Mouse (Mus musculus) stomach, postnatal 0 days (tissue): ENCODE data around the gene Nfib. TPM values are rescaled to one million over a fixed set of nuclear protein-coding genes. Genes with fewer than 3 reads are reported as not detected.

Source experiments
- ATAC-seq: fragments of 200-750 bp; cut with Nextera tagmentation; 2 replicates; pipeline ENCODE4 v1.8.0; 2017; ENCODE audit not compliant: low FRiP score, low TSS enrichment
- DNase-seq: peaks from one replicate; pipeline ENCODE4 v3.0.0-alpha.2; 2016; ENCODE audit warnings: low spot score
- H3K27ac ChIP-seq: fragments of 300-500 bp; sonication (generic); replicated peaks from 2 replicates; pipeline ENCODE4 v1.5.1; 2014; ENCODE audit warnings: mild to moderate bottlenecking, control low read depth
- H3K27me3 ChIP-seq: fragments of 300-500 bp; sonication (generic); 2 replicates; pipeline ENCODE4 v1.6.1; 2014; ENCODE audit warnings: low read length; ENCODE audit not compliant: control insufficient read depth, insufficient read depth
- H3K36me3 ChIP-seq: fragments of 300-500 bp; sonication (generic); 2 replicates; pipeline ENCODE4 v1.6.1; 2014; ENCODE audit warnings: low read length, mixed read lengths; ENCODE audit not compliant: control insufficient read depth, insufficient read depth
- H3K4me1 ChIP-seq: fragments of 300-500 bp; sonication (generic); replicated peaks from 2 replicates; pipeline ENCODE4 v1.6.1; 2014; ENCODE audit warnings: antibody characterized with exemption; ENCODE audit not compliant: control insufficient read depth, insufficient read depth
- H3K4me2 ChIP-seq: fragments of 300-500 bp; sonication (generic); replicated peaks from 2 replicates; pipeline ENCODE4 v1.6.1; 2014; ENCODE audit warnings: low read depth, mild to moderate bottlenecking, control low read depth, moderate library complexity
- H3K4me3 ChIP-seq: fragments of 300-500 bp; sonication (generic); 2 replicates; pipeline ENCODE4 v1.5.1; 2014; ENCODE audit warnings: low read depth, low read length, control low read depth
- H3K9ac ChIP-seq: fragments of 300-500 bp; sonication (generic); 2 replicates; pipeline ENCODE4 v1.6.1; 2014; ENCODE audit warnings: mild to moderate bottlenecking, low read length, control low read depth, mixed read lengths
- H3K9me3 ChIP-seq: fragments of 300-500 bp; sonication (generic); 2 replicates; pipeline ENCODE4 v1.6.1; 2016; ENCODE audit warnings: low read length; ENCODE audit not compliant: control insufficient read depth
- CTCF ChIP-seq: IDR thresholded peaks from 2 replicates; pipeline ENCODE4 v1.5.1; 2016; ENCODE audit warnings: antibody characterized with exemption, low read depth, mild to moderate bottlenecking, moderate library complexity
- EP300 ChIP-seq: optimal IDR thresholded peaks from 2 replicates; pipeline ENCODE3; 2016; ENCODE audit warnings: antibody characterized with exemption
- WGBS: fragments of 180-500 bp; shearing (Covaris S2); extraction: QIAGEN DNeasy Blood & Tissue Kit; methylation state at CpG from one replicate; pipeline ENCODE4 v1.1.7; 2014; 5-methylcytosine and 5-hydroxymethylcytosine counted together
- polyA plus RNA-seq: library from polyadenylated mRNA; unstranded; fragments of >200 nt; fragmentation: Nextera tagmentation; extraction: Ambion mirVana; gene quantifications from 2 replicates; pipeline ENCODE4 v1.2.1, GENCODE M21; 2015

Nfib gene
- polyA plus RNA-seq, 1 experiment from 2014 or later = 19.9 TPM

DNA sequence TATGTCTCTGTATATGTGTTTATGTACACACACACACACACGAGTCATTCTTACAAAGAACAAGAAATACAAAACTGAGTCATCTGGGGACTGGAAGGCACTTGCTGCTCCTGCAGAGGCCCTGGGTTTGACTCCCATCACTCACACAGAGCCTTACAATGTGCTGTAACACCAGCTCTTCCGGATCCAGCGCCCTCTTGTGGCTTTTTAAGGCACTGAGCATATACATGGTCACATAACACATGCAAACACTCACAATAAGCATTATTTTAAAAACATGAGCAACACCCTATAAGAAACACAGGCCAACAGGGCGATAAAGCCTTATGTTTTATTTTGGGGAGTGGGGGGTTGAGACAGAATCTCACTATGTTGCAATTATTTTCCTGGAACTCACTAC, 226.2 kb downstream of the Nfib start:
- DNase-seq (no peak), ATAC-seq (no peak)
- H3K27ac ChIP-seq = no peak overlapping the region
- H3K9ac ChIP-seq = no peak overlapping the region
- no peak overlapping the region for H3K4me2 ChIP-seq
- TF ChIP-seq EP300 = no peak
- peak; percentile 53 for TF ChIP-seq CTCF
- no peaks in the 10 kb centered on the region for H3K27me3 ChIP-seq
- H3K4me3 ChIP-seq = no peak overlapping the region
- no peaks in the 10 kb centered on the region for H3K9me3 ChIP-seq
- H3K36me3 ChIP-seq = no peaks in the 10 kb centered on the region
- whole genome bisulfite sequencing = 64% methylated on average over 4 of the region's 4 CpGs
- no peaks in the 10 kb centered on the region for H3K4me1 ChIP-seq

DNA sequence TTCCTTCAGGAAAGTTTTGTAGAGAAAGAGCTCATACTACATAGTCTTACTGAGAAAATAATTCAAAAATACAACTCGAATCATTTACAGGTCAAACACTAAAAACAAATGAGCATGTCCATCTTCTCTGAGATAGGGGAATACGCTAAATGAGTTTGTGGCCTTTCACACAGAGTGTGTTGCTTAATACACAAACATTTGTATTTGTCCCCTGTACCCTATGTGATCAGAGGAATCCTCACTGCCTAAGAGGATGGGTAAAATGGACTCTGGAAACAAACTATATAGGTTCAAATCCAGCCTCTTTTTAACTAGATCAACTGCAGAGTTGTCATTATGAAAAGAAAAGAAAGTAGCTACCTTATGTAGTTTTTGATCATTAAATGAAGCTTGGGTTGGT, 227.8 kb downstream of the Nfib start:
- 91% methylated on average over 2 of the region's 2 CpGs for WGBS
- ATAC-seq = no peak
- no peaks in the 10 kb centered on the region for H3K9me3 ChIP-seq
- H3K27ac ChIP-seq = no peak overlapping the region
- no peak for TF ChIP-seq CTCF
- no peak for TF ChIP-seq EP300
- no peak for DNase-seq
- no peaks in the 10 kb centered on the region for H3K27me3 ChIP-seq
- no peaks in the 10 kb centered on the region for H3K4me1 ChIP-seq
- H3K36me3 ChIP-seq = no peaks in the 10 kb centered on the region
- H3K9ac ChIP-seq = no peak overlapping the region
- no peak overlapping the region for H3K4me2 ChIP-seq
- H3K4me3 ChIP-seq = no peak overlapping the region

DNA sequence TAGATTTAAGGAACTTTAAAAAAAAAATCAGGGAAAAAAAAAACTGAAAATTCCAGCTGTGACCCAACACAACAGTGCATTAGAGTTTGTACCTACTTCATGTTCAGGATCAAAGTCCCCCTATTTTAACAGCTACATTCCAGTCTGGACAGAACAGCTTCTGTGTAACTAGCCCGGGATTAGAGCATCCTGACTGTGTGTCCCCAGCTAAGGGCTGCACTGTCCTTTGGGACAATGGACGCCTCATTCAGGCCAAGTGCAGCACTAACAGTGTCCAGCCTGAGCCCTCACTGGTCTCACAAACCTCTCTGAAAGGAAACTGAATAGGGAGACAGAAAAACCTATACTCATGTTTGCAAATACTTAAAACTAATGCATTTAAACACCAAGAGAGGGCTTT, 229.1 kb downstream of the Nfib start:
- H3K4me1 ChIP-seq = no peaks in the 10 kb centered on the region
- H3K36me3 ChIP-seq = no peaks in the 10 kb centered on the region
- no peak for TF ChIP-seq CTCF
- no peak for TF ChIP-seq EP300
- no peak overlapping the region for H3K27ac ChIP-seq
- H3K27me3 ChIP-seq = no peaks in the 10 kb centered on the region
- no peak for ATAC-seq
- DNase-seq = no peak
- H3K4me3 ChIP-seq = no peak overlapping the region
- WGBS = 47% methylated on average over 2 of the region's 2 CpGs
- no peak overlapping the region for H3K4me2 ChIP-seq
- no peak overlapping the region for H3K9ac ChIP-seq
- H3K9me3 ChIP-seq = no peaks in the 10 kb centered on the region

DNA sequence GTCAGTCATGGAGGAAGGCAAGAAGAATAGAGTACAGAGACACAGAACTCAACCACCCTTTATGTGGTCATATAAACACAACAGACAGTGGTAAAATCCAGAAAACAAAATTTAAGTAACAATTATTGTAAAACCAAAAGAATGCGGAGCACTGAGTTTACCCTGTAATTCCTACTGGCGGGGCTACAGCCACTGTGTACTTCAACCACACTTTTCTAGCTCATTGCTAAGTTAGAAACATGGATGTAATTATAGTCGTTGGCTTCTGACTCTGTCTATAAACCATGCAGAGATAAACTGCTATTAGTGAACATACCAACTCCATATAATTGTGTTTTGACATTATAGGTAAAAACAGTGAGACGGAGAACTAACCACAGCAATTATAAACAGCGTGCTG, 231.2 kb downstream of the Nfib start:
- WGBS = 60% methylated on average over 5 of the region's 5 CpGs
- Histone ChIP-seq H3K4me1 (no peaks in the 10 kb centered on the region; the same call in 1 of the 2 replicates), H3K9me3 (no peaks in the 10 kb centered on the region), H3K4me3 (no peak overlapping the region), H3K27me3 (no peaks in the 10 kb centered on the region), H3K27ac (no peak overlapping the region), H3K9ac (no peak overlapping the region), H3K36me3 (no peaks in the 10 kb centered on the region), H3K4me2 (no peak overlapping the region)
- ATAC-seq (no peak), DNase-seq (no peak)
- TF ChIP-seq EP300 (no peak), CTCF (no peak)

DNA sequence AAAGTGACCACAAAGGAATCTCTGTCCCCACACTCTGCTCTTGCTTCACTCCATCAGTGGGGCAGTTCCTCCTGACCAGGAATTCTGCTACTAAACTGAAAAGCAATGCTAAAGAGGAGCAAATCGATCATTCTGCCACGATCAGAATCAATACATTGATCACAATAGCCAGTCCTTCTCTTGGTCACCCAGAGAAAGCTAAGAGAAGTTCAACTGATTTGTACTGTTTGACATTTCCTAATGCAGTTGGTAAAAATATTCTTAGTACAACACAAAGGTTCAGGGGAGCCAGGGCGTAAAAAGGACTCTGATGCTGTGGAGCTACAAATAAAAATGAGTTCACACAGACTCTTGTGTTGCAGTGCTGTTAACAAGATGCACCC, 234.6 kb downstream of the Nfib start:
- Histone ChIP-seq H3K4me3 (no peak overlapping the region), H3K27ac (no peak overlapping the region), H3K9ac (no peak overlapping the region), H3K4me2 (no peak overlapping the region), H3K9me3 (no peaks in the 10 kb centered on the region), H3K4me1 (peaks cover 7% of the 10 kb centered on the region), H3K36me3 (no peaks in the 10 kb centered on the region), H3K27me3 (no peaks in the 10 kb centered on the region)
- no peak for DNase-seq
- ATAC-seq = no peak
- TF ChIP-seq CTCF (no peak), EP300 (no peak)
- 77% methylated on average over 3 of the region's 3 CpGs for WGBS

DNA sequence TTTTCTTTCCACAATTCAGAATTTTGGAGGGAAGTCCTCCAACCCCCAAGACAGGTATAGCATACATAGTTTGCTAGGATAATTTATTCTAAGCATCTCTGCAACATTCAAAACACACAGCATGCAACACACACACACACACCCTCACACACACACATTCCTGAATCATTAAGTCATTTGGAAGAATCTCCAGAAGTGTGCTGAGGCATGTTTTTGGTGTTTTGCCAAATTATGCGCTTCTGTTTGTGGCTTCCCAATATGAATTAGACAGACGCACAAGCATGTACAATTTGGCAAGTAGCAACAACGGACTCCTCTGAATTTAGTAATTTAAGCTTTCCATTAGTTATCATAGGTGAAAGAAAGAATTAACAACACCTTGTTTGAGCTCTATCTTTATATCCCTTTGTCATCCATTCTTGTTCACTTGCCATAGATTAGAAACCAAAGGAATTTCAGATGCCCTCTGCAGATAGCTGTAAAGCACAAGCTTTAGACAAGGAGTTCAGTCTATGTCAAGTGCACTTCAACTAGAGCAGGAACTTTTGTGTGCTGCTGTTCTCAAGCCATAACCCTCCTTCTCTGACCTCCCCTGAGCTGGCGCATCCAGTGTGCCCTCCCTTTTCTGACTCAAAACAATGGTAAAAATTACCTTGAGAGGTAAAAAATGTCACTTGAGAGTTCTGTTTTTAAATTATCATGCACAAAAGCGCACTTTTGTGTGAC, 235.2 kb downstream of the Nfib start:
- ATAC-seq = no peak
- Histone ChIP-seq H3K9ac (no peak overlapping the region), H3K27me3 (no peaks in the 10 kb centered on the region), H3K4me3 (no peak overlapping the region), H3K9me3 (no peaks in the 10 kb centered on the region), H3K36me3 (no peaks in the 10 kb centered on the region), H3K4me2 (no peak overlapping the region), H3K4me1 (peaks cover 7% of the 10 kb centered on the region), H3K27ac (no peak overlapping the region)
- TF ChIP-seq EP300 (no peak), CTCF (no peak)
- no peak for DNase-seq
- 47% methylated on average over 5 of the region's 5 CpGs for WGBS
